Mouse (Mus musculus) naive thymus-derived CD4-positive, alpha-beta T cell, adult 2 months (primary cell): Measurements from ENCODE around the gene Olfr390.

Experiments used
- DNase-seq: peaks from one replicate; pipeline ENCODE4 v3.0.0-alpha.2; 2011; ENCODE audit warnings: low read depth

The Olfr390 gene

GRCm38 (mm10) chr11:73782664-73783063 is at the start of gene Olfr390:
TSS of gene Olfr390 (plus strand) at chr11:73782964.
- no peak for DNase-seq

GRCm38 (mm10) chr11:73759115-73759514 is 23.6 kb upstream of the Olfr390 start:
- no peak for DNase-seq

GRCm38 (mm10) chr11:73780613-73781012 is 2.2 kb upstream of the Olfr390 start, which contains the start of gene Olfr389:
TSS of gene Olfr389 (minus strand) at chr11:73780713.
- DNase-seq, result no peak

- no peak for DNase-seq
Observed at GRCm38 (mm10) chr11:73802952-73803351, 20.2 kb downstream of the Olfr390 start, which contains the start of gene Olfr391-ps. TSS of gene Olfr391-ps (minus strand) at chr11:73803052.

GRCm38 (mm10) chr11:73816949-73817348 is 34.2 kb downstream of the Olfr390 start, which contains the start of gene Olfr392:
TSS of gene Olfr392 (minus strand) at chr11:73817049.
- DNase-seq, result no peak
